Mouse (Mus musculus) lung, embryonic 16.5 days (tissue): Measurements from ENCODE around the gene Lsamp. TPM values are rescaled to one million over a fixed set of nuclear protein-coding genes. Genes with fewer than 3 reads are reported as not detected.
"Not testable (repeated sequence)": the region's sequence is repeated elsewhere in the genome, so short reads cannot be mapped to it uniquely, and the experiment has no call there.

ENCODE experiments used
- ATAC-seq: fragments of 200-750 bp; cut with Nextera tagmentation; 2 replicates; pipeline ENCODE4 v1.8.0; 2017; ENCODE audit warnings: low read depth, mild to moderate bottlenecking, moderate library complexity
- H3K27ac ChIP-seq: fragments of 300-500 bp; sonication (generic); 2 replicates; pipeline ENCODE4 v1.5.1; 2014; ENCODE audit warnings: mild to moderate bottlenecking, control low read depth, low read length
- H3K27me3 ChIP-seq: fragments of 300-500 bp; sonication (generic); 2 replicates; pipeline ENCODE4 v1.6.1; 2014; ENCODE audit warnings: low read depth, low read length, mixed read lengths; ENCODE audit not compliant: control insufficient read depth, insufficient read depth
- H3K36me3 ChIP-seq: fragments of 300-500 bp; sonication (generic); 2 replicates; pipeline ENCODE4 v1.6.1; 2014; ENCODE audit warnings: low read length; ENCODE audit not compliant: control insufficient read depth, insufficient read depth
- H3K4me1 ChIP-seq: fragments of 300-500 bp; sonication (generic); replicated peaks from 2 replicates; pipeline ENCODE4 v1.6.1; 2014; ENCODE audit warnings: low read length, mixed read lengths; ENCODE audit not compliant: control insufficient read depth, insufficient read depth
- H3K4me2 ChIP-seq: fragments of 300-500 bp; sonication (generic); 2 replicates; pipeline ENCODE4 v1.6.1; 2014; ENCODE audit warnings: low read depth, low read length, control low read depth
- H3K4me3 ChIP-seq: fragments of 300-500 bp; sonication (generic); 2 replicates; pipeline ENCODE4 v1.5.1; 2014; ENCODE audit warnings: mild to moderate bottlenecking, low read length, control low read depth
- H3K9ac ChIP-seq: fragments of 300-500 bp; sonication (generic); 2 replicates; pipeline ENCODE4 v1.6.1; 2014; ENCODE audit warnings: low read length, control low read depth
- H3K9me3 ChIP-seq: fragments of 300-500 bp; sonication (generic); 2 replicates; pipeline ENCODE4 v1.6.1; 2016; ENCODE audit warnings: low read length; ENCODE audit not compliant: control insufficient read depth
- WGBS: fragments of 180-500 bp; shearing (Covaris S2); extraction: QIAGEN DNeasy Blood & Tissue Kit; methylation state at CpG from one replicate; pipeline ENCODE4 v1.1.7; 2014; 5-methylcytosine and 5-hydroxymethylcytosine counted together
- polyA plus RNA-seq: library from polyadenylated mRNA; unstranded; fragments of >200 nt; fragmentation: Nextera tagmentation; extraction: Ambion mirVana; gene quantifications from 2 replicates; pipeline ENCODE4 v1.2.1, GENCODE M21; 2015

Lsamp gene
- polyA plus RNA-seq, 1 experiment from 2014 or later, result 1.2 TPM

GRCm38 (mm10) chr16:40582076-40582475 is 597.9 kb downstream of the Lsamp start:
- no peak overlapping the region for H3K4me2 ChIP-seq
- WGBS, result 52% methylated on average over 3 of the region's 3 CpGs
- H3K9me3 ChIP-seq, result no peaks in the 10 kb centered on the region
- no peak overlapping the region for H3K4me3 ChIP-seq
- ATAC-seq, result no peak
- H3K27ac ChIP-seq, result no peak overlapping the region
- H3K4me1 ChIP-seq, result no peaks in the 10 kb centered on the region
- H3K9ac ChIP-seq, result no peak overlapping the region
- H3K36me3 ChIP-seq, result no peaks in the 10 kb centered on the region
- no peaks in the 10 kb centered on the region for H3K27me3 ChIP-seq

GRCm38 (mm10) chr16:40593161-40593560 is 609.0 kb downstream of the Lsamp start:
- Histone ChIP-seq H3K4me2 (no peak overlapping the region), H3K4me1 (no peaks in the 10 kb centered on the region), H3K9me3 (no peaks in the 10 kb centered on the region), H3K36me3 (no peaks in the 10 kb centered on the region), H3K27ac (no peak overlapping the region), H3K27me3 (no peaks in the 10 kb centered on the region), H3K9ac (no peak overlapping the region), H3K4me3 (no peak overlapping the region)
- 72% methylated on average over 6 of the region's 6 CpGs for WGBS
- no peak for ATAC-seq

GRCm38 (mm10) chr16:40601431-40602387 is 617.5 kb downstream of the Lsamp start:
- Histone ChIP-seq H3K36me3 (no peaks in the 10 kb centered on the region), H3K27me3 (no peaks in the 10 kb centered on the region), H3K9ac (no peak overlapping the region), H3K4me1 (no peaks in the 10 kb centered on the region), H3K4me2 (no peak overlapping the region), H3K4me3 (no peak overlapping the region), H3K27ac (no peak overlapping the region), H3K9me3 (no peaks in the 10 kb centered on the region)
- no peak for ATAC-seq
- 44% methylated on average over 4 of the region's 4 CpGs for WGBS

GRCm38 (mm10) chr16:40607509-40607908 is 623.3 kb downstream of the Lsamp start:
- Histone ChIP-seq H3K4me3 (no peak overlapping the region), H3K4me2 (no peak overlapping the region), H3K27me3 (no peaks in the 10 kb centered on the region), H3K9ac (no peak overlapping the region), H3K36me3 (no peaks in the 10 kb centered on the region), H3K4me1 (no peaks in the 10 kb centered on the region), H3K9me3 (no peaks in the 10 kb centered on the region), H3K27ac (no peak overlapping the region)
- 84% methylated on average over 3 of the region's 3 CpGs for WGBS
- ATAC-seq, result no peak

- not testable (repeated sequence) for H3K9me3 ChIP-seq, H3K4me3 ChIP-seq, ATAC-seq, H3K4me2 ChIP-seq, H3K27me3 ChIP-seq, H3K9ac ChIP-seq, H3K4me1 ChIP-seq, H3K27ac ChIP-seq, H3K36me3 ChIP-seq
- WGBS, result 17% methylated on average over 1 of the region's 1 CpGs
Observed at GRCm38 (mm10) chr16:40616697-40617096, 632.5 kb downstream of the Lsamp start.

GRCm38 (mm10) chr16:40621086-40621485 is 636.9 kb downstream of the Lsamp start:
- ATAC-seq, H3K4me3 ChIP-seq, H3K9ac ChIP-seq, H3K27me3 ChIP-seq, H3K36me3 ChIP-seq, H3K4me2 ChIP-seq, H3K27ac ChIP-seq, H3K4me1 ChIP-seq, H3K9me3 ChIP-seq: not testable (repeated sequence)
- WGBS, result 43% methylated on average over 7 of the region's 7 CpGs

- H3K4me3 ChIP-seq, result no peak overlapping the region
- no peak for ATAC-seq
- no peak overlapping the region for H3K27ac ChIP-seq
- no peaks in the 10 kb centered on the region for H3K9me3 ChIP-seq
- no peaks in the 10 kb centered on the region for H3K27me3 ChIP-seq
- no peak overlapping the region for H3K4me2 ChIP-seq
- 81% methylated on average over 5 of the region's 5 CpGs for WGBS
- H3K36me3 ChIP-seq, result no peaks in the 10 kb centered on the region
- H3K4me1 ChIP-seq, result no peaks in the 10 kb centered on the region
- H3K9ac ChIP-seq, result no peak overlapping the region
Observed at GRCm38 (mm10) chr16:40627159-40627558, 643.0 kb downstream of the Lsamp start.

- whole genome bisulfite sequencing, result 78% methylated on average over 3 of the region's 3 CpGs
- Histone ChIP-seq H3K4me2 (no peak overlapping the region), H3K4me1 (no peaks in the 10 kb centered on the region), H3K9me3 (no peaks in the 10 kb centered on the region), H3K4me3 (no peak overlapping the region), H3K27ac (no peak overlapping the region), H3K36me3 (no peaks in the 10 kb centered on the region), H3K9ac (no peak overlapping the region), H3K27me3 (no peaks in the 10 kb centered on the region)
- ATAC-seq, result no peak
Observed at GRCm38 (mm10) chr16:40639621-40640371, 655.6 kb downstream of the Lsamp start.

- no peak for ATAC-seq
- no peak overlapping the region for H3K4me2 ChIP-seq
- no peaks in the 10 kb centered on the region for H3K9me3 ChIP-seq
- no peaks in the 10 kb centered on the region for H3K27me3 ChIP-seq
- no peak overlapping the region for H3K27ac ChIP-seq
- H3K4me3 ChIP-seq, result no peak overlapping the region
- H3K9ac ChIP-seq, result no peak overlapping the region
- H3K4me1 ChIP-seq, result no peaks in the 10 kb centered on the region
- 92% methylated on average over 5 of the region's 5 CpGs for WGBS
- no peaks in the 10 kb centered on the region for H3K36me3 ChIP-seq
Observed at GRCm38 (mm10) chr16:40652800-40653199, 668.6 kb downstream of the Lsamp start.
